Mouse (Mus musculus): ENCODE measurements around the gene AI661453.

- TF ChIP-seq MAFK (IDR thresholded peaks at IDR 0.05; ENCODE audit: insufficient read depth, low read depth, low read length) = no peak
- no peak for TF ChIP-seq ZC3H11A (IDR thresholded peaks at IDR 0.05; ENCODE audit: borderline replicate concordance, low read depth, low read length)
- TF ChIP-seq ZNF384 (IDR thresholded peaks at IDR 0.05; ENCODE audit: low read depth, low read length) = no peak
- no peak for TF ChIP-seq HCFC1 (IDR thresholded peaks at IDR 0.05; ENCODE audit: borderline replicate concordance, insufficient read depth, low read length)
Observed at GRCm38 (mm10) chr17:47485791-47486190, 49.4 kb downstream of the AI661453 start.
